Comparison of ENCODE assay signal across 9 mouse cellular contexts in genomic region chr2:167254185-167254584, GRCm38 (mm10). TPM values are rescaled to one million over a fixed set of nuclear protein-coding genes. Genes with fewer than 3 reads are reported as not detected.
DNase-seq lines count a peak whose midpoint lies in the region; ATAC-seq lines count a peak whose summit lies in the region.
"Had no signal": no experiment of that assay in that cellular context is flagged by ENCODE, and none has a peak within 500 bp of the region (broad histone marks: within the 10 kb centered on the region; RNA-seq: fewer than 3 reads in every experiment).

No protein-coding gene starts in this region.

- H3K9ac ChIP-seq in kidney, embryonic 15.5 days: no peak overlapping the region
- H3K9ac ChIP-seq in forebrain, embryonic 14.5 days (ENCODE audit: low read length): no peak overlapping the region
- H3K9ac ChIP-seq in liver, embryonic 11.5 days (ENCODE audit: low read depth, low read length): no peak overlapping the region

- 61% methylated on average over 7 of the region's 7 CpGs for WGBS in kidney, embryonic 15.5 days
- WGBS in forebrain, embryonic 14.5 days: 67% methylated on average over 7 of the region's 7 CpGs
- WGBS in liver, embryonic 11.5 days: 57% methylated on average over 7 of the region's 7 CpGs

- H3K36me3 ChIP-seq in kidney, embryonic 15.5 days: no peaks in the 10 kb centered on the region
- no peaks in the 10 kb centered on the region for H3K36me3 ChIP-seq in forebrain, embryonic 14.5 days (ENCODE audit: control insufficient read depth, insufficient read depth, low read length)
- no peaks in the 10 kb centered on the region for H3K36me3 ChIP-seq in liver, embryonic 11.5 days (ENCODE audit: control insufficient read depth, insufficient read depth, low read length)

- H3K27ac ChIP-seq in kidney, embryonic 15.5 days: no peak overlapping the region
- no peak overlapping the region for H3K27ac ChIP-seq in forebrain, embryonic 14.5 days (ENCODE audit: low read depth, low read length)
- no peak overlapping the region for H3K27ac ChIP-seq in liver, embryonic 11.5 days (ENCODE audit: low read depth, low read length)

- peaks cover 44% of the 10 kb centered on the region for H3K4me1 ChIP-seq in kidney, embryonic 15.5 days
- no peaks in the 10 kb centered on the region for H3K4me1 ChIP-seq in forebrain, embryonic 14.5 days (ENCODE audit: control insufficient read depth, insufficient read depth, low read length)
- H3K4me1 ChIP-seq in liver, embryonic 11.5 days (replicated peaks; ENCODE audit: control insufficient read depth, insufficient read depth, low read length): no peaks in the 10 kb centered on the region

- no peak for ATAC-seq in kidney, embryonic 15.5 days (replicated peaks; ENCODE audit: low FRiP score)
- no peak for ATAC-seq in forebrain, embryonic 14.5 days
- no peak for ATAC-seq in liver, embryonic 11.5 days (replicated peaks; ENCODE audit: low FRiP score)

- peak; percentile 77 for DNase-seq in kidney, adult 11 months
- DNase-seq in gastrocnemius, postnatal 14 days: peak; percentile 79
- peak; percentile 66 for DNase-seq in heart, postnatal 4 days
- peak; percentile 68 for DNase-seq in lung, postnatal 14 days
- DNase-seq in forebrain, embryonic 14.5 days (ENCODE audit: low spot score): no peak
- no peak for DNase-seq in right cerebral cortex, postnatal 4 days
- DNase-seq in liver, embryonic 11.5 days (ENCODE audit: low spot score): no peak

- H3K27me3 ChIP-seq in kidney, embryonic 15.5 days: no peaks in the 10 kb centered on the region
- H3K27me3 ChIP-seq in forebrain, embryonic 14.5 days (replicated peaks; ENCODE audit: control insufficient read depth, insufficient read depth, low read length): no peaks in the 10 kb centered on the region
- H3K27me3 ChIP-seq in liver, embryonic 11.5 days (replicated peaks; ENCODE audit: control insufficient read depth, insufficient read depth, low read length): no peaks in the 10 kb centered on the region

- intact Hi-C loops in gastrocnemius, postnatal 14 days (cut with DNase I; ENCODE audit: low total_unique reads): no loop called here

- no peak overlapping the region for H3K4me3 ChIP-seq in kidney, embryonic 15.5 days (replicated peaks)
- no peak overlapping the region for H3K4me3 ChIP-seq in forebrain, embryonic 14.5 days (ENCODE audit: low read depth, low read length)
- H3K4me3 ChIP-seq in liver, embryonic 11.5 days (ENCODE audit: low read depth, low read length): no peak overlapping the region
- H3K4me3 ChIP-seq: myocyte had no signal

- no peaks in the 10 kb centered on the region for H3K9me3 ChIP-seq in kidney, embryonic 15.5 days (replicated peaks)
- H3K9me3 ChIP-seq in forebrain, embryonic 14.5 days (replicated peaks; ENCODE audit: control insufficient read depth, low read length): no peaks in the 10 kb centered on the region
- H3K9me3 ChIP-seq in liver, embryonic 11.5 days (ENCODE audit: control insufficient read depth, low read length): no peaks in the 10 kb centered on the region

- H3K4me2 ChIP-seq in kidney, embryonic 15.5 days: no peak overlapping the region
- H3K4me2 ChIP-seq in forebrain, embryonic 14.5 days (ENCODE audit: low read length): no peak overlapping the region
- no peak overlapping the region for H3K4me2 ChIP-seq in liver, embryonic 11.5 days

RNA-seq across cellular contexts. Expression of gene Ptgis, which starts 13.8 kb away (rescaled TPM):
- polyA plus RNA-seq in kidney, embryonic 15.5 days (2015; fragmentation: Nextera tagmentation; extraction: Ambion mirVana): 18.7 and 21.1 TPM in 2 replicates
- 10 to 100 TPM in 1 of 2 experiments, 1 to 10 TPM in 1; 8.0 to 11.1 TPM for total RNA-seq in gastrocnemius, postnatal 14 days (2021)
- total RNA-seq in heart, postnatal 4 days (2021): 10 to 100 TPM; 36.7 to 40.9 TPM
- 3.7 and 3.9 TPM in 2 replicates for polyA plus RNA-seq in forebrain, embryonic 14.5 days (2014; fragmentation: Nextera tagmentation; extraction: Ambion mirVana)
- polyA plus RNA-seq in liver, embryonic 11.5 days (2014; fragmentation: Nextera tagmentation; extraction: Ambion mirVana): 7.4 and 7.7 TPM in 2 replicates

Comparison
In these comparisons a context has a peak if more than half of its experiments do, and no peak if none do; other contexts are left out.
1. DNase-seq: peak in kidney, adult 11 months (single experiment), gastrocnemius, postnatal 14 days (single experiment), heart, postnatal 4 days (single experiment) and lung, postnatal 14 days (single experiment); none in forebrain, embryonic 14.5 days (single experiment), right cerebral cortex, postnatal 4 days (single experiment) and liver, embryonic 11.5 days (single experiment).